Mouse (Mus musculus) forebrain, embryonic 14.5 days (tissue): ENCODE data around the gene Cort. TPM values are rescaled to one million over a fixed set of nuclear protein-coding genes. Genes with fewer than 3 reads are reported as not detected.

Experiments used
- ATAC-seq: fragments of 200-750 bp; cut with Nextera tagmentation; 2 replicates; pipeline ENCODE4 v1.8.0; 2017; ENCODE audit warnings: mild to moderate bottlenecking, moderate library complexity
- DNase-seq: peaks from one replicate; pipeline ENCODE4 v3.0.0-alpha.2; 2015; ENCODE audit warnings: low spot score
- H3K27ac ChIP-seq: fragments of 300-500 bp; sonication (generic); 2 replicates; pipeline ENCODE4 v1.5.1; 2014; ENCODE audit warnings: low read depth, mild to moderate bottlenecking, control low read depth, low read length, moderate library complexity
- H3K27me3 ChIP-seq: fragments of 300-500 bp; sonication (generic); replicated peaks from 2 replicates; pipeline ENCODE4 v1.6.1; 2014; ENCODE audit warnings: low read length, control low read depth, mixed read lengths; ENCODE audit not compliant: control insufficient read depth, insufficient read depth
- H3K36me3 ChIP-seq: fragments of 300-500 bp; sonication (generic); 2 replicates; pipeline ENCODE4 v1.6.1; 2014; ENCODE audit warnings: low read length, control low read depth; ENCODE audit not compliant: control insufficient read depth, insufficient read depth
- H3K4me1 ChIP-seq: fragments of 300-500 bp; sonication (generic); 2 replicates; pipeline ENCODE4 v1.6.1; 2014; ENCODE audit warnings: antibody characterized with exemption, low read length, control low read depth; ENCODE audit not compliant: control insufficient read depth, insufficient read depth
- H3K4me2 ChIP-seq: fragments of 300-500 bp; sonication (generic); 2 replicates; pipeline ENCODE4 v1.6.1; 2014; ENCODE audit warnings: mild to moderate bottlenecking, control low read depth, low read length
- H3K4me3 ChIP-seq: fragments of 300-500 bp; sonication (generic); 2 replicates; pipeline ENCODE4 v1.5.1; 2014; ENCODE audit warnings: low read depth, low read length, control low read depth
- H3K9ac ChIP-seq: fragments of 300-500 bp; sonication (generic); 2 replicates; pipeline ENCODE4 v1.6.1; 2014; ENCODE audit warnings: mild to moderate bottlenecking, low read length, control low read depth, moderate library complexity
- H3K9me3 ChIP-seq: fragments of 300-500 bp; sonication (generic); replicated peaks from 2 replicates; pipeline ENCODE4 v1.6.1; 2016; ENCODE audit warnings: low read length, control low read depth, mixed read lengths; ENCODE audit not compliant: control insufficient read depth
- WGBS: fragments of 180-500 bp; shearing (Covaris S2); extraction: QIAGEN DNeasy Blood & Tissue Kit; methylation state at CpG from one replicate; pipeline ENCODE4 v1.1.7; 2014; 5-methylcytosine and 5-hydroxymethylcytosine counted together
- polyA plus RNA-seq: library from polyadenylated mRNA; unstranded; fragments of >200 nt; fragmentation: Nextera tagmentation; extraction: Ambion mirVana; gene quantifications from 2 replicates; pipeline ENCODE4 v1.2.1, GENCODE M21; 2014

Cort gene
- polyA plus RNA-seq, 1 experiment from 2014 or later, result 0.63 TPM

DNA sequence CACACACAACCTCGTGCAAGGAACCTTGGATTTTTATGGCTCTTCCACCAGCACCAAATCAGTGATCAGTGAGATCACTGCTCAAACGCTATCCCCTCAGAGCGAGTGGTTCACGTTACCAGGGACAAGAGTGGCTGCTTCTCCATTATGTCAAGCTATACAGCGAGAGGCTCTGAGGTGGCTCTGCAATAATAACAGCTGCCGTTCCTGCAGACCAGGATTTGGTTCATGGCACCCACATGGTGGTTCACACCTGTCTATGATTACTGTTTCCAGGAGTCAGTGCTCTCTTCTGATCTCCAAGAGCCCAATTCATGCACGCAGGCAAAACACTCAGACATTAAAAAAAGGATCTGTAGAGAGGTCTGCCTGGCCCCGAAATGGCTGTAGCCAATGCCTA is 12.0 kb upstream of the Cort start:
- no peaks in the 10 kb centered on the region for H3K9me3 ChIP-seq
- H3K27me3 ChIP-seq, result no peaks in the 10 kb centered on the region
- H3K4me2 ChIP-seq, result no peak overlapping the region
- ATAC-seq (no peak), DNase-seq (no peak)
- H3K27ac ChIP-seq, result no peak overlapping the region
- 87% methylated on average over 8 of the region's 8 CpGs for WGBS
- H3K9ac ChIP-seq, result no peak overlapping the region
- no peaks in the 10 kb centered on the region for H3K4me1 ChIP-seq
- no peaks in the 10 kb centered on the region for H3K36me3 ChIP-seq
- no peak overlapping the region for H3K4me3 ChIP-seq

- H3K9ac ChIP-seq, result peak within 1 kb of the TSS; percentile 76
- H3K27ac ChIP-seq, result peak within 1 kb of the TSS; percentile 82
- no peaks in the 10 kb centered on the region for H3K36me3 ChIP-seq
- 1% methylated on average over 68 of the region's 68 CpGs for WGBS
- no peaks in the 10 kb centered on the region for H3K4me1 ChIP-seq
- ATAC-seq (peak; percentile 92), DNase-seq (peak; percentile 92)
- H3K4me2 ChIP-seq, result peak within 1 kb of the TSS; percentile 72
- no peaks in the 10 kb centered on the region for H3K27me3 ChIP-seq
- H3K4me3 ChIP-seq, result peak within 1 kb of the TSS; percentile 68
- no peaks in the 10 kb centered on the region for H3K9me3 ChIP-seq
These were observed 10.6 kb upstream of the Cort start, which contains the start of gene Cenps for GRCm38 (mm10) chr4:149136982-149137770. Gene Cenps (minus strand): TSS chr4:149137629.

DNA sequence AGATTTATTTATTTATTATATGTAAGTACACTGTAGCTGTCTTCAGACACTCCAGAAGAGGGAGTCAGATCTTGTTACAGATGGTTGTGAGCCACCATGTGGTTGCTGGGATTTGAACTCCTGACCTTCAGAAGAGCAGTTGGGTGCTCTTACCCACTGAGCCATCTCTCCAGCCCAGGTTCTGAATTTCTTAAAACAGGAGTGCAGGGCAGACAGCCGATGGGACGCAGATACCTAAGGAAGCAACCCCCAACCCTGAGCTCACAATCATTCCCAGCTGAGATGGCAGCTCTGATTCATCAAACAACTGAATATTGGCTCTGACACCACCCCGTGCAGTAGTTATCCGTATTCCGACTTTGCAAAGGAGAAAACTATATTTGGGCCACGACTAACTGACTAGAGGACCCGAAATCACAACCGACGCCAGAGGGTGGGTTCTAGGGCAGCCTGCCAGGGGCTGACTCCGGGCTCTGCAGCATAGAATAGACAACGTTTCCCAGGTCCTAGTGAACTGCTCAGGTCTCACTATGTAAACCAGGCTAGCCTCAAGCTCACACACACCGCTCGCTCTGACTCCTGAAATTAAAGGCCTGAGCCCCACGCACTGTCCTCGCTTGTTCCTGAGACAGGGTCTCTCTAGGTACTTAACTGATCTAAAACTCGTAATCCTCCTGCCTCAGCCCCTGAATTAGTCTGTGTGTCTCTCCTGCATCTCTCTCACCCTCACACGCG is 9.7 kb upstream of the Cort start:
- Histone ChIP-seq H3K27ac (no peak overlapping the region), H3K9ac (peak overlapping the region; percentile 76), H3K27me3 (no peaks in the 10 kb centered on the region), H3K4me1 (no peaks in the 10 kb centered on the region), H3K36me3 (0 out of 2 replicates have a peak, but pooled peaks cover 5% of the 10 kb centered on the region), H3K4me2 (peak overlapping the region; percentile 72), H3K4me3 (peak overlapping the region; percentile 68), H3K9me3 (no peaks in the 10 kb centered on the region)
- WGBS, result 55% methylated on average over 18 of the region's 18 CpGs
- ATAC-seq, result 0 out of 2 replicates have a peak, but pooled peaks have one; percentile 14
- DNase-seq, result no peak

GRCm38 (mm10) chr4:149133395-149133794 is 6.8 kb upstream of the Cort start:
- H3K27ac ChIP-seq, result no peak overlapping the region
- H3K36me3 ChIP-seq, result peaks cover 25% of the 10 kb centered on the region
- H3K27me3 ChIP-seq, result no peaks in the 10 kb centered on the region
- H3K4me2 ChIP-seq, result no peak overlapping the region
- WGBS, result 86% methylated on average over 5 of the region's 5 CpGs
- no peaks in the 10 kb centered on the region for H3K4me1 ChIP-seq
- no peak overlapping the region for H3K4me3 ChIP-seq
- no peak overlapping the region for H3K9ac ChIP-seq
- ATAC-seq (no peak), DNase-seq (no peak)
- no peaks in the 10 kb centered on the region for H3K9me3 ChIP-seq

DNA sequence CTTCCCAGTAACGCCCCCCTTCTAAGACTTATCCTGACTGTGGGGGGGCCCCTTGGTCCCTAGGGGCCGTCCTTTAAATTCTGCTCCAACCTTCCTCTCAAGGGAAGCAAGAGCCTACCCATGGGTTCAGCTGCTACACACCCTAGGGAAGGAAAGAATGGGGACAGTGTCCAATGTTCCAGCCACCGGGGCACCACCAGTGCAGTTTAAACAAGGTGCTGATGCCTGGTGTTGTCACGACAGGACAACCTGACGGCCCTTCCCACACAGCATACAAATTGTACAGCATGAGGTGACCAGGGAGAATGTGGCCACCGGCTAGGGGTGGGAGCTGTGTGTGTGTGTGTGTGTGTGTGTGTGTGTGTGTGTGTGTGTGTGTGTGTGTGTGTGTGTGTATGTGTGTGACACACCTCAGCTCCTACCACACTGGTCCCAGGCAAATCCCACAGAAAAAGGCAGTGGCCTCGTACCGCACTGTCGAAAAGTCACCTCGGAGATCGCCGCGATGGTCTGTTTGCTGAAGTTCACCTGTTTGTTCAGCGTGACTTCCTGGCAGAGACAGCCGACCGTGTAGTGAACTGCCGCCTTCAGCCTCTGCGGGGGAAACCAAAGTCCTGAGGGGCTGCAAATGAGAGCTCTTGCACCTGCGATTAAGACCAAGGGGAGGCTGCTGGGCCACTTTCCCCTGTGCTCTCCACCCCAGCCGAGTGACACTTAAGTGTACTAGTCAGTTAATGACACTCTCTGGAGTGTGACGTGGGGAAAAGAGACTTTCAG is 5.4 kb upstream of the Cort start:
- no peak overlapping the region for H3K4me2 ChIP-seq
- WGBS, result 92% methylated on average over 20 of the region's 21 CpGs
- no peak overlapping the region for H3K9ac ChIP-seq

GRCm38 (mm10) chr4:149131021-149131752 is 4.6 kb upstream of the Cort start:
- peaks cover 37% of the 10 kb centered on the region for H3K36me3 ChIP-seq
- H3K9me3 ChIP-seq, result no peaks in the 10 kb centered on the region
- WGBS, result 91% methylated on average over 23 of the region's 23 CpGs
- no peaks in the 10 kb centered on the region for H3K27me3 ChIP-seq
- H3K9ac ChIP-seq, result no peak overlapping the region
- H3K4me2 ChIP-seq, result no peak overlapping the region
- DNase-seq (no peak), ATAC-seq (no peak)
- H3K4me3 ChIP-seq, result no peak overlapping the region
- no peak overlapping the region for H3K27ac ChIP-seq
- no peaks in the 10 kb centered on the region for H3K4me1 ChIP-seq

More for the DNA sequence above, 5.4 kb upstream of the Cort start:
- DNase-seq, result no peak
- Histone ChIP-seq H3K27me3 (no peaks in the 10 kb centered on the region), H3K4me1 (no peaks in the 10 kb centered on the region), H3K27ac (no peak overlapping the region), H3K9me3 (no peaks in the 10 kb centered on the region), H3K4me3 (no peak overlapping the region), H3K36me3 (peaks cover 34% of the 10 kb centered on the region)
- no peak for ATAC-seq

GRCm38 (mm10) chr4:149128467-149128866 is 1.9 kb upstream of the Cort start:
- WGBS, result 89% methylated on average over 18 of the region's 18 CpGs
- no peak for ATAC-seq
- Histone ChIP-seq H3K27me3 (no peaks in the 10 kb centered on the region), H3K9me3 (no peaks in the 10 kb centered on the region), H3K4me2 (no peak overlapping the region), H3K36me3 (peaks cover 37% of the 10 kb centered on the region), H3K27ac (no peak overlapping the region), H3K4me1 (no peaks in the 10 kb centered on the region), H3K4me3 (no peak overlapping the region), H3K9ac (no peak overlapping the region)
- no peak for DNase-seq

DNA sequence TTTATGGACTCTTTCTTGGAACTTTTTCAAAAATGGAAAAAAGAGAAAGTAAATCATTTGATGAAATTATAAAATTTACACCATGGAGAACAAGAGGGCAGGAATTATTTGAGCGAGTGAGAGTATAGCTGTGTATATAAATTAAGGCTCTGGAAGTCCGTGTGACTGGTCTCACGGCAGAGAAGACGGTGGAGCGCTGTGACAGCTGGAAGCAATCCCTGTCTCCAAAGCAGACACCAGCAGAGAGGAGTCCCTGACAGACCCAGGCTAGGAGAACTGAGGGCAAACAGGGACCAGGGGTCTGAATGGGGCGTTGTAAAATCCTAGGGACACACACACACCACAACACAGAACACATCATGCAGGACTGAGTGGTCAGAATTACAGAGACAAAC is 451 bp downstream of the Cort start:
- ATAC-seq, result no peak
- no peak overlapping the region for H3K27ac ChIP-seq

More for the DNA sequence above, 451 bp downstream of the Cort start:
- no peak for DNase-seq
- Histone ChIP-seq H3K9me3 (no peaks in the 10 kb centered on the region), H3K4me2 (no peak overlapping the region), H3K9ac (no peak overlapping the region), H3K36me3 (peaks cover 30% of the 10 kb centered on the region), H3K27me3 (no peaks in the 10 kb centered on the region), H3K4me3 (no peak overlapping the region), H3K4me1 (no peaks in the 10 kb centered on the region)
- 85% methylated on average over 6 of the region's 6 CpGs for WGBS
